Mouse (Mus musculus) layer of hippocampus, postnatal 10 days (tissue): ENCODE measurements around the gene Zfp791. TPM values are rescaled to one million over a fixed set of nuclear protein-coding genes. Genes with fewer than 3 reads are reported as not detected.
A peak's percentile ranks its signal among the peaks of the same experiment; 100 is the strongest.
"Not testable (repeated sequence)": the region's sequence is repeated elsewhere in the genome, so short reads cannot be mapped to it uniquely, and the experiment has no call there.

Source experiments
- DNase-seq, 2 experiments: peaks; one replicate each; pipeline ENCODE4 v3.0.0; 2021; ENCODE audit warnings: low spot score in 2 of 2
- long read RNA-seq: library from polyadenylated mRNA; stranded (forward); transcript quantifications from one replicate; pipeline ENCODE4 v2.0.0, GENCODE M21; 2023
- total RNA-seq, 2 experiments: library from RNA; stranded (reverse); gene quantifications; 2 replicates each; pipeline ENCODE4 v1.2.3; 2021

The Zfp791 gene
- 1 to 10 TPM; 5.1 to 5.3 TPM for total RNA-seq
- long read RNA-seq, partial matches to known transcripts, result 0 of 1 reads
- long read RNA-seq, other reads (novel, unspliced or antisense), result 0 of 1 reads

GRCm38 (mm10) chr8:85122995-85123394 is at the start of gene Zfp791:
Zfp791 (minus strand) TSS chr8:85123095.
- no peak for DNase-seq

- peak; percentile 54 to 61 for DNase-seq
Observed at GRCm38 (mm10) chr8:85171291-85171690, 48.4 kb upstream of the Zfp791 start.

GRCm38 (mm10) chr8:85151624-85152023 is 28.7 kb upstream of the Zfp791 start, which contains the start of gene Cks1brt:
Cks1brt (plus strand) TSS chr8:85151924.
- DNase-seq, result no peak

- no peak for DNase-seq
Observed at GRCm38 (mm10) chr8:85142516-85142915, 19.6 kb upstream of the Zfp791 start.

GRCm38 (mm10) chr8:85135690-85136089 is 12.8 kb upstream of the Zfp791 start:
- not testable (repeated sequence) for DNase-seq

- DNase-seq, result no peak
Observed at GRCm38 (mm10) chr8:85132335-85132734, 9.4 kb upstream of the Zfp791 start.

- DNase-seq, result no peak
Observed at GRCm38 (mm10) chr8:85123691-85124090, 796 bp upstream of the Zfp791 start.

- not testable (repeated sequence) for DNase-seq
Observed at GRCm38 (mm10) chr8:85120251-85120650, 2.6 kb downstream of the Zfp791 start.

- DNase-seq, result peak; percentile 64 to 78
Observed at GRCm38 (mm10) chr8:85119052-85119981, 3.6 kb downstream of the Zfp791 start.

GRCm38 (mm10) chr8:85116984-85117383 is 5.9 kb downstream of the Zfp791 start:
- DNase-seq, result no peak

GRCm38 (mm10) chr8:85115501-85115900 is 7.4 kb downstream of the Zfp791 start:
- no peak for DNase-seq

GRCm38 (mm10) chr8:85113241-85113640 is 9.7 kb downstream of the Zfp791 start:
- DNase-seq, result no peak

GRCm38 (mm10) chr8:85100076-85100665 is 22.7 kb downstream of the Zfp791 start:
- DNase-seq, result no peak

GRCm38 (mm10) chr8:85096850-85097249 is 26.0 kb downstream of the Zfp791 start:
- no peak for DNase-seq

GRCm38 (mm10) chr8:85096196-85096595 is 26.7 kb downstream of the Zfp791 start:
- DNase-seq, result no peak

- DNase-seq, result no peak
Observed at GRCm38 (mm10) chr8:85095566-85095965, 27.3 kb downstream of the Zfp791 start.

- DNase-seq, result no peak
Observed at GRCm38 (mm10) chr8:85095051-85095450, 27.8 kb downstream of the Zfp791 start.

- DNase-seq, result no peak
Observed at GRCm38 (mm10) chr8:85091526-85092090, 31.3 kb downstream of the Zfp791 start.

GRCm38 (mm10) chr8:85090856-85091255 is 32.0 kb downstream of the Zfp791 start:
- no peak for DNase-seq

- no peak for DNase-seq
Observed at GRCm38 (mm10) chr8:85088771-85089170, 34.1 kb downstream of the Zfp791 start.

GRCm38 (mm10) chr8:85086238-85086637 is 36.7 kb downstream of the Zfp791 start:
- no peak for DNase-seq

GRCm38 (mm10) chr8:85084633-85085032 is 38.3 kb downstream of the Zfp791 start:
- no peak for DNase-seq
